Mouse (Mus musculus): ENCODE measurements around the gene Gm17387. TPM values are rescaled to one million over a fixed set of nuclear protein-coding genes. Genes with fewer than 3 reads are reported as not detected.

Gm17387 gene
- polyA plus RNA-seq, 1 experiment from 2014 or later, result not detected

DNA sequence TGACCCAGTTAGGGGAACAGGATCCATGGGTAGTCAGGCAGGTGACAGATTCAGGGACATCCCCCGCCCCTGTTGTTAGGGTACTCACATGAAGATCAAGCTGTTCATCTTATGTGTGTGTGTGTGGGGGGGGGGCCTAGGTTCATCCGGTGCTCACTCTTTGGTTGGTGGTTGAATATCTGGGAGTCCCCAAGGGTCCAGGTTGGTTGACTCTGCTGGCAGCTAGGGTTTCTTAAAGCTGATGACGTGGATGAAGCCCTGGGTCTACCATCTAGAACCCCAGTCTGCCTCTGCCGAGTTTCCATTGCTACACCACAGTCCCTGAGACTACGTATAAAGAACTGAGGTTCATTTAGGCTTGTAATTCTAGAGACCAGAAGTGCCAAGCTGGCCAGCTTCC lies 9.9 kb upstream of the Gm17387 start:
- ATAC-seq (ENCODE audit: insufficient number of reproducible peaks, insufficient read depth, low FRiP score, low read depth), result no peak
- 89% methylated on average over 5 of the region's 5 CpGs for WGBS

GRCm38 (mm10) chr7:141021489-141022449 lies 7.2 kb upstream of the Gm17387 start:
- Histone ChIP-seq H3K4me3 (ENCODE audit: control insufficient read depth in 1 of 2, insufficient read depth in 1 of 2, low read depth in 1 of 2, low read length in 2 of 2) (no peak overlapping the region), H3K4me2 (ENCODE audit: low read length) (no peak overlapping the region), H3K4me1 (ENCODE audit: control insufficient read depth in 2 of 2, insufficient read depth in 2 of 2, low read length in 2 of 2) (no peaks in the 10 kb centered on the region), H3K27me3 (ENCODE audit: control insufficient read depth, insufficient read depth, low read length) (no peaks in the 10 kb centered on the region), H3K27ac (replicated peaks in 1 of 2; ENCODE audit: control insufficient read depth in 1 of 2, insufficient read depth in 1 of 2, low read depth in 2 of 2, low read length in 2 of 2) (no peak overlapping the region), H3K9ac (ENCODE audit: low read length) (no peak overlapping the region), H3K36me3 (ENCODE audit: control insufficient read depth, insufficient read depth, low read length) (no peaks in the 10 kb centered on the region), H3K9me3 (ENCODE audit: control insufficient read depth, low read length) (no peaks in the 10 kb centered on the region)
- no peak for ATAC-seq (ENCODE audit: insufficient number of reproducible peaks, insufficient read depth, low FRiP score, low read depth)
- 70% methylated on average over 14 of the region's 14 CpGs for WGBS

More for the DNA sequence above, 9.9 kb upstream of the Gm17387 start:
- Histone ChIP-seq H3K4me3 (ENCODE audit: control insufficient read depth in 1 of 2, insufficient read depth in 1 of 2, low read depth in 1 of 2, low read length in 2 of 2) (no peak overlapping the region), H3K27me3 (ENCODE audit: control insufficient read depth, insufficient read depth, low read length) (no peaks in the 10 kb centered on the region), H3K4me2 (ENCODE audit: low read length) (no peak overlapping the region), H3K9me3 (ENCODE audit: control insufficient read depth, low read length) (no peaks in the 10 kb centered on the region), H3K27ac (replicated peaks in 1 of 2; ENCODE audit: control insufficient read depth in 1 of 2, insufficient read depth in 1 of 2, low read depth in 2 of 2, low read length in 2 of 2) (no peak overlapping the region), H3K9ac (ENCODE audit: low read length) (no peak overlapping the region), H3K36me3 (ENCODE audit: control insufficient read depth, insufficient read depth, low read length) (no peaks in the 10 kb centered on the region), H3K4me1 (ENCODE audit: control insufficient read depth in 2 of 2, insufficient read depth in 2 of 2, low read length in 2 of 2) (no peaks in the 10 kb centered on the region)

GRCm38 (mm10) chr7:141024865-141025838 lies 3.8 kb upstream of the Gm17387 start:
- no peaks in the 10 kb centered on the region for H3K36me3 ChIP-seq (ENCODE audit: control insufficient read depth, insufficient read depth, low read length)
- no peak overlapping the region for H3K4me2 ChIP-seq (ENCODE audit: low read length)
- H3K4me3 ChIP-seq (ENCODE audit: control insufficient read depth in 1 of 2, insufficient read depth in 1 of 2, low read depth in 1 of 2, low read length in 2 of 2), result no peak overlapping the region
- WGBS, result 55% methylated on average over 6 of the region's 6 CpGs
- ATAC-seq (ENCODE audit: insufficient number of reproducible peaks, insufficient read depth, low FRiP score, low read depth), result no peak
- H3K9ac ChIP-seq (ENCODE audit: low read length), result no peak overlapping the region
- H3K9me3 ChIP-seq (ENCODE audit: control insufficient read depth, low read length), result no peaks in the 10 kb centered on the region
- no peaks in the 10 kb centered on the region for H3K27me3 ChIP-seq (ENCODE audit: control insufficient read depth, insufficient read depth, low read length)
- H3K27ac ChIP-seq (replicated peaks in 1 of 2; ENCODE audit: control insufficient read depth in 1 of 2, insufficient read depth in 1 of 2, low read depth in 2 of 2, low read length in 2 of 2), result no peak overlapping the region
- no peaks in the 10 kb centered on the region for H3K4me1 ChIP-seq (ENCODE audit: control insufficient read depth in 2 of 2, insufficient read depth in 2 of 2, low read length in 2 of 2)

- H3K4me3 ChIP-seq (ENCODE audit: control insufficient read depth in 1 of 2, insufficient read depth in 1 of 2, low read depth in 1 of 2, low read length in 2 of 2), result no peak overlapping the region
- no peak overlapping the region for H3K9ac ChIP-seq (ENCODE audit: low read length)
- no peak overlapping the region for H3K4me2 ChIP-seq (ENCODE audit: low read length)
- H3K9me3 ChIP-seq (ENCODE audit: control insufficient read depth, low read length), result no peaks in the 10 kb centered on the region
- no peaks in the 10 kb centered on the region for H3K36me3 ChIP-seq (ENCODE audit: control insufficient read depth, insufficient read depth, low read length)
- ATAC-seq (ENCODE audit: insufficient number of reproducible peaks, insufficient read depth, low FRiP score, low read depth), result no peak
- H3K27me3 ChIP-seq (ENCODE audit: control insufficient read depth, insufficient read depth, low read length), result no peaks in the 10 kb centered on the region
- WGBS, result 62% methylated on average over 6 of the region's 6 CpGs
- H3K27ac ChIP-seq (replicated peaks in 1 of 2; ENCODE audit: control insufficient read depth in 1 of 2, insufficient read depth in 1 of 2, low read depth in 2 of 2, low read length in 2 of 2), result 0 out of 4 replicates have a peak overlapping the region, but pooled peaks of 1 of the 2 experiments have one; percentile 33
- no peaks in the 10 kb centered on the region for H3K4me1 ChIP-seq (ENCODE audit: control insufficient read depth in 2 of 2, insufficient read depth in 2 of 2, low read length in 2 of 2)
Measured at GRCm38 (mm10) chr7:141026097-141026739, 2.7 kb upstream of the Gm17387 start.

DNA sequence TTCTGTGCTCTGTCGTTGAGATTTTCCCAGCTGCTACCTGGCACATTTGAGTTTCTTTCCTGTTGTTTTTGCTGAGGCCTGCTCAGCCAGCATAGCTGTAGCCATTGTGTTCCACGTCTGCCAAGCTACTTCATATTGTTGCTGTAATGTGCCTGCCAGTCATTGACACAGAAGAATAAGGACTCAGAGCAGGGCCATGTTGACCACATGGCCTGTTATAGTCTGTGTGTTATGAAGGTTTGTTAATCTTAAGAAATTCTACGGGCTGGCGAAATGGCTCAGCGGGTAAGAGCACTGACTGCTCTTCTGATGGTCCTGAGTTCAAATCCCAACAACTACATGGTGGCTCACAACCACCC lies 2.2 kb upstream of the Gm17387 start:
- H3K4me2 ChIP-seq (ENCODE audit: low read length), result no peak overlapping the region
- H3K9me3 ChIP-seq (ENCODE audit: control insufficient read depth, low read length), result no peaks in the 10 kb centered on the region
- 0 out of 4 replicates have a peak overlapping the region, but pooled peaks have one; percentile 12 to 33 for H3K27ac ChIP-seq (replicated peaks in 1 of 2; ENCODE audit: control insufficient read depth in 1 of 2, insufficient read depth in 1 of 2, low read depth in 2 of 2, low read length in 2 of 2)
- 66% methylated on average over 5 of the region's 5 CpGs for WGBS
- ATAC-seq (ENCODE audit: insufficient number of reproducible peaks, insufficient read depth, low FRiP score, low read depth), result no peak
- H3K4me3 ChIP-seq (ENCODE audit: control insufficient read depth in 1 of 2, insufficient read depth in 1 of 2, low read depth in 1 of 2, low read length in 2 of 2), result no peak overlapping the region
- no peaks in the 10 kb centered on the region for H3K27me3 ChIP-seq (ENCODE audit: control insufficient read depth, insufficient read depth, low read length)
- no peak overlapping the region for H3K9ac ChIP-seq (ENCODE audit: low read length)
- H3K4me1 ChIP-seq (ENCODE audit: control insufficient read depth in 2 of 2, insufficient read depth in 2 of 2, low read length in 2 of 2), result no peaks in the 10 kb centered on the region
- H3K36me3 ChIP-seq (ENCODE audit: control insufficient read depth, insufficient read depth, low read length), result no peaks in the 10 kb centered on the region

- ATAC-seq (ENCODE audit: insufficient number of reproducible peaks, insufficient read depth, low FRiP score, low read depth), result no peak
- H3K4me1 ChIP-seq (ENCODE audit: control insufficient read depth in 2 of 2, insufficient read depth in 2 of 2, low read length in 2 of 2), result no peaks in the 10 kb centered on the region
- WGBS, result 59% methylated on average over 3 of the region's 3 CpGs
- H3K27ac ChIP-seq (replicated peaks in 1 of 2; ENCODE audit: control insufficient read depth in 1 of 2, insufficient read depth in 1 of 2, low read depth in 2 of 2, low read length in 2 of 2), result no peak overlapping the region
- no peaks in the 10 kb centered on the region for H3K9me3 ChIP-seq (ENCODE audit: control insufficient read depth, low read length)
- H3K4me3 ChIP-seq (ENCODE audit: control insufficient read depth in 1 of 2, insufficient read depth in 1 of 2, low read depth in 1 of 2, low read length in 2 of 2), result no peak overlapping the region
- no peak overlapping the region for H3K4me2 ChIP-seq (ENCODE audit: low read length)
- H3K36me3 ChIP-seq (ENCODE audit: control insufficient read depth, insufficient read depth, low read length), result no peaks in the 10 kb centered on the region
- no peak overlapping the region for H3K9ac ChIP-seq (ENCODE audit: low read length)
- no peaks in the 10 kb centered on the region for H3K27me3 ChIP-seq (ENCODE audit: control insufficient read depth, insufficient read depth, low read length)
Measured at GRCm38 (mm10) chr7:141030390-141030789, 1.5 kb downstream of the Gm17387 start.
